Mouse (Mus musculus) heart, embryonic 13.5 days (tissue): ENCODE data around the gene Cpvl. TPM values are rescaled to one million over a fixed set of nuclear protein-coding genes. Genes with fewer than 3 reads are reported as not detected.

ENCODE experiments used
- ATAC-seq: fragments of 200-750 bp; cut with Nextera tagmentation; 2 replicates; pipeline ENCODE4 v1.8.0; 2017; ENCODE audit warnings: moderate TSS enrichment; ENCODE audit not compliant: insufficient number of reproducible peaks, low FRiP score, low TSS enrichment; ENCODE audit errors: extremely low read depth
- H3K27ac ChIP-seq: fragments of 300-500 bp; sonication (generic); replicated peaks from 2 replicates; pipeline ENCODE4 v1.5.1; 2015; ENCODE audit warnings: moderate library complexity, mild to moderate bottlenecking, inconsistent platforms
- H3K27me3 ChIP-seq: fragments of 300-500 bp; sonication (generic); replicated peaks from 2 replicates; pipeline ENCODE4 v1.6.1; 2015; ENCODE audit warnings: mild to moderate bottlenecking, inconsistent platforms
- H3K36me3 ChIP-seq: fragments of 300-500 bp; sonication (generic); 2 replicates; pipeline ENCODE4 v1.6.1; 2015; ENCODE audit warnings: mild to moderate bottlenecking, inconsistent platforms
- H3K4me1 ChIP-seq: fragments of 300-500 bp; sonication (generic); 2 replicates; pipeline ENCODE4 v1.6.1; 2015; ENCODE audit warnings: inconsistent platforms
- H3K4me2 ChIP-seq: fragments of 300-500 bp; sonication (generic); 2 replicates; pipeline ENCODE4 v1.6.1; 2015; ENCODE audit warnings: inconsistent platforms, mild to moderate bottlenecking, moderate library complexity
- H3K4me3 ChIP-seq: fragments of 300-500 bp; sonication (generic); 2 replicates; pipeline ENCODE4 v1.5.1; 2015; ENCODE audit warnings: moderate library complexity, mild to moderate bottlenecking, inconsistent platforms
- H3K9ac ChIP-seq: fragments of 300-500 bp; sonication (generic); 2 replicates; pipeline ENCODE4 v1.6.1; 2015; ENCODE audit warnings: inconsistent platforms, mild to moderate bottlenecking, moderate library complexity
- H3K9me3 ChIP-seq: fragments of 300-500 bp; sonication (generic); 2 replicates; pipeline ENCODE4 v1.6.1; 2016; ENCODE audit warnings: inconsistent platforms
- WGBS: fragments of 180-500 bp; shearing (Covaris S2); methylation state at CpG from one replicate; pipeline ENCODE4 v1.1.7; 2015; ENCODE audit warnings: mixed read lengths; 5-methylcytosine and 5-hydroxymethylcytosine counted together
- polyA plus RNA-seq: library from polyadenylated mRNA; unstranded; fragments of >200 nt; fragmentation: Nextera tagmentation; extraction: Ambion mirVana; gene quantifications from 2 replicates; pipeline ENCODE4 v1.2.1, GENCODE M21; 2015

Cpvl gene
- polyA plus RNA-seq, 1 experiment from 2014 or later, result not detected

- no peaks in the 10 kb centered on the region for H3K36me3 ChIP-seq
- H3K9me3 ChIP-seq, result no peaks in the 10 kb centered on the region
- no peaks in the 10 kb centered on the region for H3K27me3 ChIP-seq
- 80% methylated on average over 8 of the region's 8 CpGs for WGBS
- H3K27ac ChIP-seq, result no peak overlapping the region
- no peak for ATAC-seq
- no peaks in the 10 kb centered on the region for H3K4me1 ChIP-seq
- no peak overlapping the region for H3K4me2 ChIP-seq
- no peak overlapping the region for H3K4me3 ChIP-seq
- no peak overlapping the region for H3K9ac ChIP-seq
These were observed 46.9 kb downstream of the Cpvl start for GRCm38 (mm10) chr6:53931605-53932004.

DNA sequence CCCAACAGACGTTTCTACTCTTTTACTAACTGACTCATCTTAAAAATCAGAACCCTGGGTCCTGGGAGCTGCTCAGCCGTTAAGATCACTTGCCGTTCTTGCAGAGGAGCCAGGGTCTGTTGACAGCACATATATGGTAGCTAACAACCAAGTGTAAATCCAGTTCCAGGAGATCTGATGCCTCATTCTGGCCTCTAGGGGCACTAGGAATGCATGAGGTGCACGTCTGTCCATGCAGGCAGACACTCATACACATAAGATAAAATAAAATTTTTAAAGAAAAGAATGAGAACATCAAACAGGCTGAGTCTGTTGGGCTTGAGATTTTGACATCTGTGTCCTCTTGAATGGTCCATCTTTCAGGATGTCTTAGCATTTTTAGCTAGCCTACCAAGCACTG is 48.6 kb downstream of the Cpvl start:
- WGBS, result 60% methylated on average over 4 of the region's 4 CpGs
- Histone ChIP-seq H3K36me3 (no peaks in the 10 kb centered on the region), H3K9me3 (no peaks in the 10 kb centered on the region), H3K4me1 (no peaks in the 10 kb centered on the region), H3K4me3 (no peak overlapping the region), H3K27me3 (no peaks in the 10 kb centered on the region), H3K27ac (no peak overlapping the region), H3K4me2 (no peak overlapping the region), H3K9ac (no peak overlapping the region)
- no peak for ATAC-seq

DNA sequence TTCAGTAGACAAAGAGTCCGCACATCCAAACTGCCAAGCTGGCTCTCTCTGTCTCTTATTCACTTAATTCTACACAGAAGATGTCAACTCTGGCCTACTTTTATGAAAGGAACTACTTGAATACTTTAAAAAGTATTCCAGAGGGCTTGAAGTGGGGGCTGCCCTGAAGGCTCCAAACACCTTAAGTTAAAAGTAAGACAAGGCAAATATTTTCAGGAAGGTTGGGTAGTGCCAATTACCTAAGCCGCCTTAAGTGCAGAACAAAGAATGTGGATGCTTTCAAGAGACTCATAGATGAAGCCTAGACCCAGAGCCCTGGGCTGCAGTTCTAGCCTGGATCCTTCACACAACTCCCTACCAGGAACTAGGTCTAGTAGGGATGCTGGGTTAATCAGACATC is 52.3 kb downstream of the Cpvl start:
- H3K27ac ChIP-seq, result no peak overlapping the region
- no peaks in the 10 kb centered on the region for H3K36me3 ChIP-seq
- no peak overlapping the region for H3K9ac ChIP-seq
- H3K4me2 ChIP-seq, result no peak overlapping the region
- no peaks in the 10 kb centered on the region for H3K9me3 ChIP-seq
- H3K4me1 ChIP-seq, result no peaks in the 10 kb centered on the region
- no peak overlapping the region for H3K4me3 ChIP-seq
- no peak for ATAC-seq
- WGBS, result 88% methylated on average over 2 of the region's 2 CpGs
- H3K27me3 ChIP-seq, result no peaks in the 10 kb centered on the region

DNA sequence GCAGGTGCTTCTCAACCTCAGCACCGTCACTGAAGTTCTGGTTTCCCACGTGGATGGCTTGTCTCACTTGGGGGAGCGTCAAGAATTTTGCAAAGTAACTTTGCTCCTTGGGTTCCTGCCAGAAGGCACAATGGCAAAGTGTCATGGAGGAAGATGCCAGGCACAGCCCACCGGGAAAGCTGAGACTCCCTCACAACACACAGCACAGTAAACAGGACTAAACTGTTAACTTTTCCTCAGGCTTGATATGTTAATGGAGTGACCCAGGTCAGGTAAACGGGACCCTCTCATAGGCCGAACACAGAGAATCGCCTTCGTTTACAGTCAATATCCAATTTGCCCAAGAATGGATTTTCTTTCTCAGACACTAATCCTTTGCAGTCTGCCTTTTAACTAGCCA is 53.3 kb downstream of the Cpvl start:
- Histone ChIP-seq H3K9me3 (no peaks in the 10 kb centered on the region), H3K36me3 (no peaks in the 10 kb centered on the region), H3K27ac (no peak overlapping the region), H3K4me3 (no peak overlapping the region), H3K9ac (no peak overlapping the region), H3K4me2 (no peak overlapping the region), H3K27me3 (no peaks in the 10 kb centered on the region), H3K4me1 (no peaks in the 10 kb centered on the region)
- ATAC-seq, result no peak
- WGBS, result 65% methylated on average over 8 of the region's 8 CpGs

DNA sequence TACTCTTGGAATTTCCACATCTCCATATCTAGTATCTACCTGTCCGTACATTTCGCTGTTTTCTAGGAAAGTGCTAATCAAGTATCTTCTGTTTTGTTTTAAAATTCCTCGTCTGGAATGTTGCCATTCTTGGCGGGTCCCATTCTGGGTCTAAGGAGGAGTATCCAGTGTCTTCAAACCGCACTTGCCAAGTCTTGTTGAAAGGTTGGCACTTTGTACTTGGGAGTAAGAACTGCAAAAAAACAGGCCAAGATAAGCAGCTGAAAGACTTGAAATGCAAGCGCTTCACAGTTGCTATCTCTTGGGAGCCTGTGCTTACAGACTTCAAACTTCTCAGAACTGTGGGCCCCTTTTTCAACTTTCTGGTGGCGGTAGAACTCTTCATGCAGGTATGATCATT is 58.4 kb downstream of the Cpvl start:
- Histone ChIP-seq H3K4me1 (no peaks in the 10 kb centered on the region), H3K27ac (no peak overlapping the region), H3K9ac (no peak overlapping the region), H3K9me3 (no peaks in the 10 kb centered on the region), H3K27me3 (no peaks in the 10 kb centered on the region), H3K4me3 (no peak overlapping the region), H3K4me2 (no peak overlapping the region), H3K36me3 (no peaks in the 10 kb centered on the region)
- no peak for ATAC-seq
- 48% methylated on average over 7 of the region's 7 CpGs for WGBS

DNA sequence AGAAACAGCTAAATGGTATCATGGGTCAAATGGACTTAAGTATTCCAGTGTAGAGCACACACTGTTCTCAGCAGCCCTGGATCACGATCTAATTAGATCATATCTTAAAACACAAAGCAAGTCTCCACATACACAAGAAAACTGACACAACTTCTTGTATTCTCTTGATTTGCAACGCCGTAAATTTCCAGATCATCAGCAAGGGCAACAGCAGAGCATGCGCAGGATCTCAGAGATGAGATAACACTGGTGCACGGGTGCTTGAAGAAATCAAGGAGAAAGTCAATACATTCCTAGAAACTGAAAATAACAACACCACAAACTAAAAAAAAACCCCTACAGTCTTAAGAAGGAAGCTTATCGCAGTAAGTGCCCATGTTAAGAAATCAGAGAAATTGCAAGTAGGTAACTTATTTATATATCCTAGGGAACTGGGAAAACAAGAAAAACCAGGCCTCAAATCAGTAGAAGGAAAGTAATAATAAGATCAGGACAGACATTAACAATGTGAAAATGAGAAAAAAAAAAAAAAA is 61.4 kb downstream of the Cpvl start:
- no peaks in the 10 kb centered on the region for H3K36me3 ChIP-seq
- H3K4me2 ChIP-seq, result no peak overlapping the region
- ATAC-seq, result no peak
- no peak overlapping the region for H3K4me3 ChIP-seq
- no peak overlapping the region for H3K9ac ChIP-seq
- no peaks in the 10 kb centered on the region for H3K27me3 ChIP-seq
- H3K9me3 ChIP-seq, result no peaks in the 10 kb centered on the region
- no peak overlapping the region for H3K27ac ChIP-seq
- WGBS, result 81% methylated on average over 6 of the region's 6 CpGs
- H3K4me1 ChIP-seq, result no peaks in the 10 kb centered on the region

DNA sequence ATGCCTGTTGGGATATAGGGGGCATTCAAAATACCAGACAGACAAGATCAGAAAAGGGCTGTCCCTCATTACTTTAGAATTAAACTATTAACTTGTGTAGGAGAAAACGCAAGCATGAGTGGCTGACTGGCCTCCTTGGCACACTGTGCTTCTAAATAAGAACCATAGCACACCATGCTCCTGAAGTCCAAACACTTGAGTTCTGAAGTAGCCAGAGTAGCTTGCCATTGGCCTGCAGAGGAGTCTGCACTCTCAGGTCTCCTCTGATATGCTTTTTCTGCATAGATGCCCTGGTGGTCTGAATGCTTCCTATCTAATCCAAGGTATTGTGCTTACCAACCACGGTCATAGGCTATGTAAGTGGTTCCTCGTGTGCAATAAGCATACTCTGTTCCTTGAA is 63.1 kb downstream of the Cpvl start:
- Histone ChIP-seq H3K9me3 (no peaks in the 10 kb centered on the region), H3K27me3 (no peaks in the 10 kb centered on the region), H3K36me3 (no peaks in the 10 kb centered on the region), H3K9ac (no peak overlapping the region), H3K4me1 (no peaks in the 10 kb centered on the region), H3K4me3 (no peak overlapping the region), H3K4me2 (no peak overlapping the region), H3K27ac (no peak overlapping the region)
- WGBS, result 79% methylated on average over 3 of the region's 3 CpGs
- ATAC-seq, result no peak

GRCm38 (mm10) chr6:53913151-53913550 is 65.3 kb downstream of the Cpvl start:
- no peaks in the 10 kb centered on the region for H3K27me3 ChIP-seq
- no peaks in the 10 kb centered on the region for H3K36me3 ChIP-seq
- H3K4me2 ChIP-seq, result no peak overlapping the region
- no peak overlapping the region for H3K9ac ChIP-seq
- ATAC-seq, result no peak
- peaks cover 17% of the 10 kb centered on the region for H3K4me1 ChIP-seq
- H3K9me3 ChIP-seq, result no peaks in the 10 kb centered on the region
- H3K27ac ChIP-seq, result no peak overlapping the region
- H3K4me3 ChIP-seq, result no peak overlapping the region
- 51% methylated on average over 7 of the region's 7 CpGs for WGBS

DNA sequence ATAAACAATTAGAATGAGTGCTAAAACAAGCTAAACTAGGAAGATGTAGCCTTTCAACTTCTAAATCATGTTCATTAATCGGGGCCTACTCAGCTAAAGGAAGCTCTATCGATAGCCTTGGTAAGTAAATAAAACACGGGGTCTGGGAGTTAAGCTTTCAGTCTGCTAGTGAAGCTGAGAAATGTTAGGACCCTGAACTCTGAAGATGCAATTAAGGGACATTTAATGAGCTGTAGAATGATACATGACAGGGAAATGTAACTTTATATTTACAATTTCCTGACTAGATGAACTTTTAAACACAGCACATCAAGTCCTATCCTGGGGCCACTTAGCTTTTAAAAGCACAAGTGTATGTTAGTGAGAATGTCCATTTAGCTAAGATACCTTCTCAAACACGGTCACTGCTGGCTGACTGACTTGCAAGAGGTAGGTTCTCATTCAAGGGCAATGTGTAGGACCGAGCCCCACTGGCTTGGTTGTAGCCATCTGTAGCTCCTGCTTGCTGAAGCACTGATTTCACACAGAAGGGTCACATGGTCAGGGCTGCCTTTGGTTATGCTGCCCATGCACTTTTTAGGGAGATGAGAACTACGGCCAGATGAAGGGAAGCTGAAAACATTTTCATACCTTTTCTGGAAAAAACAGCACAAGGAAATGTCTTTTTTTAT is 66.2 kb downstream of the Cpvl start:
- Histone ChIP-seq H3K4me3 (no peak overlapping the region), H3K4me2 (no peak overlapping the region), H3K9ac (no peak overlapping the region), H3K4me1 (peaks cover 26% of the 10 kb centered on the region), H3K27ac (no peak overlapping the region), H3K36me3 (no peaks in the 10 kb centered on the region), H3K9me3 (no peaks in the 10 kb centered on the region), H3K27me3 (no peaks in the 10 kb centered on the region)
- no peak for ATAC-seq
- 54% methylated on average over 6 of the region's 6 CpGs for WGBS

DNA sequence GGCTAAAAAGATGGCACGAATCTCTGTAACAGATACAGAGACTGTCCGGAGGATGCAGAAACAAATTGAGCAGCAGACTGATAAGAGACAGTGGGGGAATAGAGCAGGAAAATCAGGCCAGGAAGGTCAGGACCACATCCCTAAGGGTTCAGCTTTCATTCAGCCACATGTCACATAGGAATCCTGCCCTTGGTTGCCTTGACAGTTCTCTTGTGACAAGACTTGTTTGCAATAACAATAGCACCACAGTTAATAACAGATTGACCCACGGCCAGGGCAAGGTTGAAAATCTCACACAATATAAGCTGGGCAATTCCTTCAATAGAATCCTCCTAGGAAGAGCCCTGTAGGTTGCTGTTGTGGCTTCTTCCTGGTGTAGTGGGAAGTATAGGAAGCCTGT is 68.5 kb downstream of the Cpvl start:
- no peaks in the 10 kb centered on the region for H3K27me3 ChIP-seq
- H3K9me3 ChIP-seq, result no peaks in the 10 kb centered on the region
- H3K4me3 ChIP-seq, result no peak overlapping the region
- no peak overlapping the region for H3K27ac ChIP-seq
- H3K4me1 ChIP-seq, result peaks cover 46% of the 10 kb centered on the region
- H3K9ac ChIP-seq, result no peak overlapping the region
- ATAC-seq, result no peak
- no peaks in the 10 kb centered on the region for H3K36me3 ChIP-seq
- no peak overlapping the region for H3K4me2 ChIP-seq
- WGBS, result 19% methylated on average over 3 of the region's 3 CpGs

DNA sequence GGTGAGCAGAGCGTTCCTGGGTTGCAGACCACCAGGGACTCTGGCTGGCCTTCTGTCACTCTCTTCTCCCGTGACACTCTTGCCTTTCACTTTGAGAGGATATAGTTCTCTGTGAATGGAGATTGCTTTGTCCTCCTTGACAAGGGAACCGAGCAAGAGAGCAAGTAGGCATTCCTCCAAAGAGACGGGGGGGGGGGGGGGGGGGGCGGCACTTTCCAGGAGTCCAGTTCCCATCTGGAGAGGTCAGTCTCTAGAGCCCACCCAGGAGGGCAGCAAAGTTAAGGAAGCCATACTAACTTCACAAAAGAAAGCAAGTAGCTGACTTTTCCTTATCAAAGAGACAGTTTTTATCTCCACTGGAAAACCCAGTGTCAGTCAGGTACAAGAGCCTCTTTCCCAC is 69.0 kb downstream of the Cpvl start:
- Histone ChIP-seq H3K27ac (no peak overlapping the region), H3K4me1 (peaks cover 50% of the 10 kb centered on the region), H3K4me3 (no peak overlapping the region), H3K9me3 (no peaks in the 10 kb centered on the region), H3K36me3 (no peaks in the 10 kb centered on the region), H3K9ac (0 out of 2 replicates have a peak overlapping the region, but pooled peaks have one; percentile 19), H3K27me3 (no peaks in the 10 kb centered on the region), H3K4me2 (peak overlapping the region; percentile 30; the same call in 1 of the 2 replicates)
- 19% methylated on average over 3 of the region's 5 CpGs for WGBS
- ATAC-seq, result no peak

DNA sequence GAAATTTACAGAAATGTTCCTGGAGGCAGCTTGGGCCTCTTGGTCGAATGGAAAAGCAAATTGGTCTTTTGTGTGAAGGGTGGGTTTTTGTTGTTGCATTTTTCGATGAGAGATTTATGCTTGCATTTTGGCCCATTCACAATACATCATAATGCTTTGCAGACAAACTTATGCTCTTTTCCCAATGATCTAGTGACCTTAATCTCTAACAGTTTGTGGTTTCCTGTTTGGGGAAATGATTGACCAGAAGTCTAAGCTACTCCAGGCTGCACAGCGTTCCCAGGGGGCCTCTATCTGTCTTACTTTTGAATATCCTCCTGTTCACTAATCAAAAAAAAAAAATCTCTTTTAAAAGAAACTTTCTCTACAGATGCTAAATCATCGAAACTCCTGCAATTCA is 71.6 kb downstream of the Cpvl start:
- ATAC-seq, result no peak
- 63% methylated on average over 4 of the region's 4 CpGs for WGBS

More for the DNA sequence above, 71.6 kb downstream of the Cpvl start:
- Histone ChIP-seq H3K27me3 (no peaks in the 10 kb centered on the region), H3K36me3 (no peaks in the 10 kb centered on the region), H3K4me1 (peaks cover 50% of the 10 kb centered on the region), H3K4me3 (no peak overlapping the region), H3K27ac (0 out of 2 replicates have a peak overlapping the region, but pooled peaks have one; percentile 20), H3K9ac (no peak overlapping the region), H3K9me3 (no peaks in the 10 kb centered on the region), H3K4me2 (no peak overlapping the region)
